Comparison of ENCODE assay signal across 29 mouse cellular contexts in genomic region chr9:42087921-42088320, GRCm38 (mm10). TPM values are rescaled to one million over a fixed set of nuclear protein-coding genes. Genes with fewer than 3 reads are reported as not detected.
DNase-seq lines count a peak whose midpoint lies in the region; ATAC-seq and TF ChIP-seq lines count a peak whose summit lies in the region.
"Had no signal": no experiment of that assay in that cellular context is flagged by ENCODE, and none has a peak within 500 bp of the region (broad histone marks: within the 10 kb centered on the region; RNA-seq: fewer than 3 reads in every experiment).

No protein-coding gene starts in this region.

- WGBS in embryonic facial prominence, embryonic 11.5 days = 68% methylated on average over 4 of the region's 4 CpGs
- WGBS in embryonic facial prominence, embryonic 10.5 days = 73% methylated on average over 4 of the region's 4 CpGs
- WGBS in lung, adult 2 months = 66% methylated on average over 4 of the region's 4 CpGs
- 55% methylated on average over 4 of the region's 4 CpGs for WGBS in lung, embryonic 16.5 days
- WGBS in midbrain, embryonic 10.5 days = 86% methylated on average over 4 of the region's 4 CpGs
- WGBS in midbrain, embryonic 15.5 days = 78% methylated on average over 4 of the region's 4 CpGs

- no peaks in the 10 kb centered on the region for H3K9me3 ChIP-seq in embryonic facial prominence, embryonic 11.5 days (replicated peaks; ENCODE audit: control insufficient read depth, low read length)
- H3K9me3 ChIP-seq in embryonic facial prominence, embryonic 10.5 days = no peaks in the 10 kb centered on the region
- no peaks in the 10 kb centered on the region for H3K9me3 ChIP-seq in lung, embryonic 16.5 days (ENCODE audit: control insufficient read depth, low read length)
- H3K9me3 ChIP-seq in midbrain, embryonic 10.5 days (replicated peaks) = no peaks in the 10 kb centered on the region
- no peaks in the 10 kb centered on the region for H3K9me3 ChIP-seq in midbrain, embryonic 15.5 days
- H3K9me3 ChIP-seq: embryonic facial prominence, embryonic 12.5 days; forebrain, embryonic 13.5 days; heart, embryonic 12.5 days; limb, embryonic 15.5 days; midbrain, embryonic 12.5 days had no signal

- TF ChIP-seq CTCF in lung, adult 2 months (IDR thresholded peaks at IDR 0.05; ENCODE audit: insufficient read depth, low read length) = no peak

- H3K4me1 ChIP-seq in embryonic facial prominence, embryonic 11.5 days (ENCODE audit: control insufficient read depth, insufficient read depth, low read length) = no peaks in the 10 kb centered on the region
- H3K4me1 ChIP-seq in embryonic facial prominence, embryonic 10.5 days = no peaks in the 10 kb centered on the region
- H3K4me1 ChIP-seq in lung, adult 2 months (ENCODE audit: control insufficient read depth, insufficient read depth, low read length) = no peaks in the 10 kb centered on the region
- peaks cover 4% of the 10 kb centered on the region; the same call in 1 of the 2 replicates for H3K4me1 ChIP-seq in lung, embryonic 16.5 days (replicated peaks; ENCODE audit: control insufficient read depth, insufficient read depth, low read length)
- no peaks in the 10 kb centered on the region for H3K4me1 ChIP-seq in midbrain, embryonic 10.5 days
- H3K4me1 ChIP-seq in midbrain, embryonic 15.5 days = no peaks in the 10 kb centered on the region
- H3K4me1 ChIP-seq: forebrain, embryonic 13.5 days; limb, embryonic 15.5 days; midbrain, embryonic 12.5 days had no signal

- TF ChIP-seq POLR2A in lung, adult 2 months (IDR thresholded peaks at IDR 0.05; ENCODE audit: borderline replicate concordance, extremely low read depth, low read depth, low read length) = no peak

- ATAC-seq in embryonic facial prominence, embryonic 11.5 days (replicated peaks; ENCODE audit: insufficient number of reproducible peaks, low FRiP score, low TSS enrichment, low read depth) = no peak
- ATAC-seq in lung, embryonic 16.5 days (ENCODE audit: low read depth) = peak; percentile 88
- no peak for ATAC-seq in midbrain, embryonic 15.5 days (replicated peaks)
- ATAC-seq: activated CD4-positive, CD25-positive, alpha-beta regulatory T cell, adult 4 months; forebrain, embryonic 13.5 days; intestine, postnatal 0 days had no signal

- H3K4me3 ChIP-seq in embryonic facial prominence, embryonic 11.5 days (ENCODE audit: low read depth, low read length) = no peak overlapping the region
- H3K4me3 ChIP-seq in embryonic facial prominence, embryonic 10.5 days = no peak overlapping the region
- no peak overlapping the region for H3K4me3 ChIP-seq in lung, adult 2 months (replicated peaks; ENCODE audit: extremely low read depth, low read depth, low read length)
- H3K4me3 ChIP-seq in lung, embryonic 16.5 days (ENCODE audit: low read length) = no peak overlapping the region
- no peak overlapping the region for H3K4me3 ChIP-seq in midbrain, embryonic 10.5 days
- no peak overlapping the region for H3K4me3 ChIP-seq in midbrain, embryonic 15.5 days
- H3K4me3 ChIP-seq: embryonic facial prominence, embryonic 12.5 days; erythroblast, embryonic 14.5 days; forebrain, embryonic 13.5 days; heart, embryonic 12.5 days; left cerebral cortex, adult 2 months; limb, embryonic 15.5 days; midbrain, embryonic 12.5 days had no signal

- no peaks in the 10 kb centered on the region for H3K36me3 ChIP-seq in embryonic facial prominence, embryonic 11.5 days (replicated peaks; ENCODE audit: control insufficient read depth, insufficient read depth, low read depth, low read length)
- peaks cover 10% of the 10 kb centered on the region; the same call in 1 of the 2 replicates for H3K36me3 ChIP-seq in embryonic facial prominence, embryonic 10.5 days (replicated peaks)
- H3K36me3 ChIP-seq in lung, embryonic 16.5 days (ENCODE audit: control insufficient read depth, insufficient read depth, low read length) = no peaks in the 10 kb centered on the region
- no peaks in the 10 kb centered on the region for H3K36me3 ChIP-seq in midbrain, embryonic 10.5 days
- 0 out of 2 replicates have a peak, but pooled peaks cover 4% of the 10 kb centered on the region for H3K36me3 ChIP-seq in midbrain, embryonic 15.5 days (replicated peaks)
- H3K36me3 ChIP-seq: G1E; heart, embryonic 12.5 days; limb, embryonic 15.5 days; midbrain, embryonic 12.5 days had no signal

- H3K27me3 ChIP-seq in embryonic facial prominence, embryonic 11.5 days (ENCODE audit: control insufficient read depth, insufficient read depth, low read length) = no peaks in the 10 kb centered on the region
- no peaks in the 10 kb centered on the region for H3K27me3 ChIP-seq in embryonic facial prominence, embryonic 10.5 days (replicated peaks; ENCODE audit: low read depth, poor library complexity, severe bottlenecking)
- no peaks in the 10 kb centered on the region for H3K27me3 ChIP-seq in lung, embryonic 16.5 days (ENCODE audit: control insufficient read depth, insufficient read depth, low read depth, low read length)
- H3K27me3 ChIP-seq in midbrain, embryonic 10.5 days (ENCODE audit: low read depth, poor library complexity, severe bottlenecking) = no peaks in the 10 kb centered on the region
- H3K27me3 ChIP-seq in midbrain, embryonic 15.5 days (replicated peaks) = no peaks in the 10 kb centered on the region
- H3K27me3 ChIP-seq: CH12.LX; embryonic facial prominence, embryonic 12.5 days; forebrain, embryonic 13.5 days; heart, embryonic 12.5 days; limb, embryonic 15.5 days had no signal

- no peak overlapping the region for H3K9ac ChIP-seq in embryonic facial prominence, embryonic 11.5 days (replicated peaks; ENCODE audit: low read length)
- no peak overlapping the region for H3K9ac ChIP-seq in lung, embryonic 16.5 days (ENCODE audit: low read length)
- no peak overlapping the region for H3K9ac ChIP-seq in midbrain, embryonic 15.5 days
- H3K9ac ChIP-seq: embryonic facial prominence, embryonic 12.5 days; forebrain, embryonic 13.5 days; heart, embryonic 12.5 days; limb, embryonic 15.5 days; liver, embryonic 14.5 days; midbrain, embryonic 12.5 days had no signal

- peak; percentile 33 for DNase-seq in embryonic facial prominence, embryonic 11.5 days (ENCODE audit: low spot score)
- no peak for DNase-seq in embryonic facial prominence, embryonic 10.5 days (ENCODE audit: low spot score)
- DNase-seq in lung, adult 18-20 months = peak; percentile 52 to 75
- DNase-seq in lung, adult 2 months = no peak
- DNase-seq in B cell, adult 2 months = no peak
- DNase-seq in midbrain, embryonic 10.5 days (ENCODE audit: low spot score) = no peak
- DNase-seq: adrenal gland, adult 8-10 months; cerebellum, adult 11-12 months; cerebellum, postnatal 10 days; gastrocnemius, postnatal 14 days; heart, adult 18-20 months; heart, postnatal 10 days; left cerebral cortex, postnatal 4 days; thymus, adult 2 months; thymus, postnatal 4 days had no signal

- no peak overlapping the region for H3K27ac ChIP-seq in embryonic facial prominence, embryonic 11.5 days (replicated peaks; ENCODE audit: low read depth, low read length)
- no peak overlapping the region for H3K27ac ChIP-seq in embryonic facial prominence, embryonic 10.5 days (replicated peaks)
- peak overlapping the region; percentile 58 for H3K27ac ChIP-seq in lung, embryonic 16.5 days (ENCODE audit: low read length)
- no peak overlapping the region for H3K27ac ChIP-seq in midbrain, embryonic 10.5 days (replicated peaks)
- H3K27ac ChIP-seq in midbrain, embryonic 15.5 days = no peak overlapping the region
- H3K27ac ChIP-seq: embryonic facial prominence, embryonic 12.5 days; forebrain, embryonic 13.5 days; left cerebral cortex, adult 2 months; limb, embryonic 15.5 days; liver, embryonic 14.5 days; midbrain, embryonic 12.5 days had no signal

- no peak overlapping the region for H3K4me2 ChIP-seq in embryonic facial prominence, embryonic 11.5 days (ENCODE audit: low read depth, low read length)
- no peak overlapping the region for H3K4me2 ChIP-seq in lung, embryonic 16.5 days (ENCODE audit: low read depth, low read length)
- H3K4me2 ChIP-seq in midbrain, embryonic 15.5 days = no peak overlapping the region
- H3K4me2 ChIP-seq: embryonic facial prominence, embryonic 12.5 days; forebrain, embryonic 13.5 days; heart, embryonic 12.5 days; limb, embryonic 15.5 days; midbrain, embryonic 12.5 days had no signal

RNA-seq across cellular contexts. Expression of gene Sorl1, which starts 36.2 kb away (rescaled TPM):
- polyA plus RNA-seq in embryonic facial prominence, embryonic 11.5 days (2014; fragmentation: Nextera tagmentation; extraction: Ambion mirVana) = 5.8 and 7.2 TPM in 2 replicates
- 3.9 and 7.0 TPM in 2 replicates for polyA plus RNA-seq in embryonic facial prominence, embryonic 10.5 days (2016; fragmentation: Nextera tagmentation; extraction: Ambion mirVana)
- 55.1 and 77.9 TPM in 2 replicates for polyA plus RNA-seq in lung, adult 2 months (2012; rRNA removed)
- 11.8 and 13.8 TPM in 2 replicates for polyA plus RNA-seq in lung, embryonic 16.5 days (2015; fragmentation: Nextera tagmentation; extraction: Ambion mirVana)
- polyA plus RNA-seq in midbrain, embryonic 10.5 days (2016; fragmentation: Nextera tagmentation; extraction: Ambion mirVana) = 2.3 and 3.8 TPM in 2 replicates
- polyA plus RNA-seq in midbrain, embryonic 15.5 days (2015; fragmentation: Nextera tagmentation; extraction: Ambion mirVana) = 8.1 and 10.1 TPM in 2 replicates

Comparison
In these comparisons a context has a peak if more than half of its experiments do, and no peak if none do; other contexts are left out.
1. DNase-seq: peak in embryonic facial prominence, embryonic 11.5 days (single experiment) and lung, adult 18-20 months (2 of 2); none in embryonic facial prominence, embryonic 10.5 days (single experiment), lung, adult 2 months (single experiment), B cell, adult 2 months (0 of 2) and midbrain, embryonic 10.5 days (single experiment).